Mouse (Mus musculus) cerebellum, adult (tissue): ENCODE results near the gene Zfhx3.

ENCODE experiments used
- ATAC-seq: cut with Nextera tagmentation; 2 replicates; pipeline ENCODE4 v1.9.2; 2017; ENCODE audit warnings: mild to moderate bottlenecking, moderate library complexity, mixed read lengths; ENCODE audit not compliant: insufficient number of reproducible peaks, low FRiP score, low TSS enrichment

The Zfhx3 gene

DNA sequence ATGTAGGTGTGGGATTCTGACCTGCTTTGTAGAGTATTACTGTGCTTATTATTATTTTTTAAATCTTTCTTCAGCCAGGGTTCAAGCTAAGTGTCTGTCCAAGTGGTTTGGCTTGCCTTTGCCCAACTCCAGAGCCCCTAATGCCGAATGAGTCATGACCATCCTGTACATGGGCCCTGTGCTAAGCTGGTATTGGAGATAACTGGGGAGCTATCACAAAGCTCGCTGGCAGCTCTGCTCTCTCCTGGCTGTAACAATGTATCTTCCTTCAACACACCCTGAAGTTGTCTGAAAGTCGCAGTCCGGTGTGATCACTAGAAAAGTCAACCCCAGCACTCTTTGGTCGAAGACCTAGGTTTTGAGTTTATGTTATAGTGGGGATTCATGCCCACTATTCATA, 1049.0 kb downstream of the Zfhx3 start:
- no peak for ATAC-seq

GRCm38 (mm10) chr8:108993718-108994117, 1051.3 kb downstream of the Zfhx3 start:
- no peak for ATAC-seq

GRCm38 (mm10) chr8:108994187-108994586, 1051.7 kb downstream of the Zfhx3 start:
- no peak for ATAC-seq

- ATAC-seq, result no peak
Measured at GRCm38 (mm10) chr8:108994880-108995279, 1052.4 kb downstream of the Zfhx3 start.

DNA sequence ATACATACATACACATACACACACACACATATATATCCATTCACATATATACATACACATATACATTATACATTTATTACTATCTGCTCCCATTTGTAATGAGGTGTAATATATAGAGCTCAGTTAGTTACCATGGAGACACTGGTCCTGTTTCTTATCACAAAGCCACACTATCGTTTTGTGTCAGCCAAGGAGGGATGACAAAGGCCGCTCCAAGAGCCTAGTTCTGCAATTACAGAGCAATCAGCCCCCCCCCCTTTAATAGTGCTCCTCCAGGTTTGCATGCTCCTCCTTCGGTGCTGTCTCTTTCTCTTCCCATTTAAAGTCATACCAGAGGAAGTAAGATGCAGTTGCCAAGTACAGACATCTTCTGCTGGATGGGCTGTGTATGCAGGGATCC, 1054.9 kb downstream of the Zfhx3 start:
- no peak for ATAC-seq

- ATAC-seq, result no peak
Measured at GRCm38 (mm10) chr8:108999297-109000249, 1057.1 kb downstream of the Zfhx3 start.

DNA sequence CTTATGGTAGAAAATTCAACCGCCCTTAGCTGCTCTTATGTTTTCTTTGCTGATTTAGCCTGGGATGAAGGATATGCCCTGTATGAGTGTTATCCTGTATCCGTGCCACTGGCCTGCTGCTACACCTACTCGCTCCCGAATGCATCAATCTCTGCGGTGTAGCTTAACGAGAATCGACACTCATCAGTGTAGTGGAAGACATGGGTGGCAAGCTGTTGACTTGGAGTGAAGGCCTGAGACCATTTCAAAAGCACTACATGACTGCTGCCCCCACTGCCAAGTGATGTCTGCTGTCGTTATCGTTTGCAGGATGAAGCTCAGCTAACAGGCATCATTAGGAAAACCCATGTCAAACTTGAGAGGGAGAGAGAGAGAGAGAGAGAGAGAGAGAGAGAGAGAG, 1058.6 kb downstream of the Zfhx3 start:
- no peak for ATAC-seq

- ATAC-seq, result no peak
Measured at GRCm38 (mm10) chr8:109001923-109002322, 1059.5 kb downstream of the Zfhx3 start.

GRCm38 (mm10) chr8:109006986-109007385, 1064.5 kb downstream of the Zfhx3 start:
- no peak for ATAC-seq
